Mouse (Mus musculus) retina, adult 2 months (tissue): Measurements from ENCODE around the gene Aldh9a1.
"Not testable (repeated sequence)": the region's sequence is repeated elsewhere in the genome, so short reads cannot be mapped to it uniquely, and the experiment has no call there.

Experiments
- DNase-seq: peaks from one replicate; pipeline ENCODE4 v3.0.0-alpha.2; 2012; ENCODE audit warnings: low read depth, low spot score

The Aldh9a1 gene

DNA sequence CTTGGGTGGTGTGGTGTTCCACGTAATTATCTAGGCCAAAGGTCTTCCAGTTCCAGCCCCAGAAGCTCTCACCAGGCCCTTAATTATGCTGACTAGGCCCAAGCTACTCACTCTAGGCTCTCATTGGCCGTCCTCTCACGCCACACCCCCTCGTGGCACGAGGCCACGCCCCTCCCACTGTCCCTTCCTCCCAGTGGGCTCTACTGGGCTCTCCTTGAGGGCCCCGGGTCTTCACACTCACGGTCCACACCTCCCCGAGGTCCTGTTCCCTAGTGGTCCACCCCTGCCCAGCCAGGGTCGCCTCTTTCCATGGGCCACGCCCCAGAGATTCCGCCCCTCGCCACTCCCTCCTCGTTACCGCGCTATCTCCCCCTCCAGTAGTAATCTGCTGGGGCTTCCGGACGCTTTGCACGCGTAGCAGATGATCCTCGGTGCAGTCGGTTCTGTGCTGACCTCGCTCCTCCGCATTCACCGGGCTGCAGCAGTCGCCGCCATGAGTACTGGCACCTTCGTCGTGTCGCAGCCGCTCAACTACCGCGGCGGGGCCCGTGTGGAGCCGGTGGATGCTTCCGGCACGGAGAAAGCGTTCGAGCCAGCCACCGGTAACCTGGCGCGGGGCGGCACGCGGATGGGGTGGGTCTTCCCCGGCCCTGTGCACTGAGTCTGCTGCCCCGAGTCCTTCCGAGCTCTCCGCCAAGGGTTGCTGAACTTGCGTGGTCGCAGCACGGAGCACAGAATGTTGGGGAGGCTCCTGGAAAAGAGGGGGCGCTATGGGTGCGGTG lies at the start of gene Aldh9a1:
Aldh9a1 (plus strand) TSS at position 177 of the 782 bp plus-strand sequence.
- peak; percentile 65 for DNase-seq

DNA sequence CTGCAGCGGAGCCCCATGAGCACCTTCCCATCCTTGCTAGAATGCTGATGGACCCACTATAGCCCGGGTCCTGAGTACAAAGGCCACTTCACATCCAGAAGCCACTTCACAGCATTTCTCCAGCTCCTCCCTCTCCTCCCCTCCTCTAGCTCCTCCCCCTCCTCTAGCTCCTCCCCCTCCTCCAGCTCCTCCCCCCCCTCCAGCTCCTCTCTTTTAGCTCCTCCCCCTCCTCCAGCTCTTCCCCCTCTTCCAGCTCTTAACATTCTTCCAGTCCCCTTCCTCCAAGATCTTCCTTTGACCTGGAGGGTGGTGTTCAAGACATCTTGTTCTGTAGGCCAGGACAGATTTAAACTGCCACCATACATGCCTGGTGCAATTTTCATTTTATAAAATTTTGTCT lies 49.7 kb upstream of the Aldh9a1 start:
- no peak for DNase-seq

- no peak for DNase-seq
Observed at GRCm38 (mm10) chr1:167305501-167306137, 44.2 kb upstream of the Aldh9a1 start.

DNA sequence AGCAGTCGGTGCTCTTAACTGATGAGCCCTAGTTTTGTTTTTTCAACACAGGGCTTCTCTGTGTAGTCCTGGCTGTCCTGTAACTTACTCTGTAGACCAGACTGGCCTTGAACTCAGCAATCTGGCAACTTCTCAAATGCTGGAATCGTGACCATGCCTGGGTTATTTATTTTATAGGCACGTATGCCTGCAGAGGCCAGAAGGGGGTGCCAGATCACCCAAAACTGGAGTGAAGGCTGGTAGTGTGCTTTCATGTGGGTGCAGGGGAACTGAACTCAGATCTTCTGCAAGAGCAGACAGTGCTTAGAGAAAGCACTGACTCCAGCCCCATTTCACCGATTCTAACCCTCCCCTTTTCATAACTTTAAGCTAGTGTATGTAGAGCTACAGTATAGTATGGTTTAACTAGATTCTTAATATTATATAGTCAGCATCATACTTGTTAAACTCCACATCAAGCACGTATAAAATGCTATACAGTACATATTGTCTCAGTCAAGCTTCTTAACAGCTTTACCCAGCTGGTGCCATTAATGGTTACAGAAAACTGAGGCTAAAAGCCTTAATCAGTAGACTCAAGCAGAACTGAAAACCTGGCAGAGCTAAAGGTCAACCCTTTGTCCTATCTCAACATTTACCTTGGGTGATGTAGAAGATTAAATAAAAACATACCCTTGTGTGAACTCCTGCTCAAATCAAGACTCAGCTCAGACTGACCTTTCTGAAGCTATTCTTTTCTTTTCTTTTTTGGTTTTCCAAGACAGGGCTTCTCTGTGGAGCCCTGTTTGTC lies 43.1 kb upstream of the Aldh9a1 start:
- no peak for DNase-seq

GRCm38 (mm10) chr1:167307674-167308073 lies 42.1 kb upstream of the Aldh9a1 start:
- no peak for DNase-seq

- DNase-seq: peak; percentile 92
Observed at GRCm38 (mm10) chr1:167308261-167309054, 41.3 kb upstream of the Aldh9a1 start, which contains the start of gene Tmco1. TSS of gene Tmco1 (plus strand) at chr1:167308378.

DNA sequence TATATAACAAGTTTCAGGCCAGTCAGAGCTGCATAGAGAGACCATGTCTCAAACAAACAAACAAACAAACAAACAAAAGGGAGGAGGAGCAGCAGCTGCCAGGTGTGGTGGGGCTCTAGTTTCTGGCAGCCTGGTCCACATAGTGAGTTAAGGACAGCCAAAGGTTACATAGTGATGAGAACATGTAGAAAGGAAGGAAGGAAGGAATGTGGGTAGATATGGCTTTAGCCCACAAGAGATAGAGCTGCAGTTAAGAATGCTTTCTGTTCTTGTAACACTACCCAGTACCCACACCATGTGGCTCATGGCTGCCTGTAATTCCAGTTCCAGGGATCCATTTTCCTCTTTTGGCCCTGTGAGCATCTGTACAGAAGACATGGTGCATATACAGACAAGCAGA lies 37.4 kb upstream of the Aldh9a1 start:
- no peak for DNase-seq

DNA sequence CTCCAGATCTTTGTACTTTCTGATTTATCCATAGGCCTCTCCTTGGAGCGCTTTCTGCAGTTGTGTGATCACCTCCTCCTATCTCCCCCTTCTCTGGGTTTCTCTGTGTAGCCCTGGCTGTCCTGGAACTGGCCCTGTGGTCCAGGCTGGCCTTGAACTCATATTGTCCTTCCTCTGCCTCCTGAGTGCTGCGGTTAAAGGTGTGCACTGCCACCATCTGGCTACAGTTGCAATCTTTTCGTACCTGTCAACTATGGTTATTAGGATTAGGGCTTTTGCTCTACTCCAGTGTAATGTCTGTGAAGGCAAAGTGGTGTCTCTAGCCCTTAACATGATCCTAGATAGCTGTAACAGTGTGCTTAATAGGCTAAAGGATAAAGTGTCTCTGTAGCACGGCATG lies 36.6 kb upstream of the Aldh9a1 start:
- no peak for DNase-seq

- no peak for DNase-seq
Observed at GRCm38 (mm10) chr1:167321691-167322090, 28.1 kb upstream of the Aldh9a1 start.

GRCm38 (mm10) chr1:167328776-167329175 lies 21.0 kb upstream of the Aldh9a1 start:
- DNase-seq: no peak

DNA sequence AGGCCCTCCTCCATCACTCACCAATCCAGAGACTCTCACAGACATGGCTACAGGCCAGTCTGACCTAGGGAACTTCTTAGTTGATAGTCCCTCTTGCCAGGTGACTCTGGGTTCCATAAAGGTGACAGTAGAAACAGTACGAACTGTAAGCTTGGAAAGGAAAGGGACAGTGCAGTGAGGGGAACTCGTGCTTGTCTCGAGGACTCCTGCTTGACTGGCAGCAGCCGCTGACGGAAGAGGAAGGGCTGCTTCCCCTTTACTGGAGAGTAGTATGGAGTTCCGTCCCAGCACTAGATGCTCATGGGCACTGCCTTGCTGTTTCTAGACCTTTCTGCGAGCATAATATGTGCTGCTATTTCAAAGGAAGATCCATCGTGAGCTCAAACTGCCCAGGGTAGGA lies 18.7 kb upstream of the Aldh9a1 start:
- no peak for DNase-seq

DNA sequence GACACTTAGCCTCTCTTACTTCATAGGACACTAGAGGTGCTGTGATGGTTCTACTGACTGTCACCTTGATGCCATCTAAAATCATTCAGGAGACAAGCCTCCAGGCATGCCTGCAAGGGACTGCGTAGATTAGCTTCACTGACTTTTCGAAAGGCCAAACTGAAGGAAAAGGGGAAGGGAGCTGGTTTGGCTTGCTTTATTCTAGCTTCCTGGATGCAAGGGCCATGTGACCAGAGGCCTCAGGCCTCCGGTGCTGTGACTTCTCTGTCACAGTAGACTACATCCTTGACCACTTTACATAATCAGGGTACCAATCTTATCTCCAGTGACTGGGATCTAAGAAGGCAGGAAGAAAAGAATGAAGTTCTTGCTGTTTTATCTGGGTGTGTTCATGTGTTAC lies 13.4 kb upstream of the Aldh9a1 start:
- DNase-seq: no peak

- peak; percentile 54 for DNase-seq
Observed at GRCm38 (mm10) chr1:167337463-167338095, 12.2 kb upstream of the Aldh9a1 start.

GRCm38 (mm10) chr1:167339177-167339781 lies 10.5 kb upstream of the Aldh9a1 start:
- DNase-seq: no peak

GRCm38 (mm10) chr1:167340111-167340787 lies 9.5 kb upstream of the Aldh9a1 start:
- no peak for DNase-seq

DNA sequence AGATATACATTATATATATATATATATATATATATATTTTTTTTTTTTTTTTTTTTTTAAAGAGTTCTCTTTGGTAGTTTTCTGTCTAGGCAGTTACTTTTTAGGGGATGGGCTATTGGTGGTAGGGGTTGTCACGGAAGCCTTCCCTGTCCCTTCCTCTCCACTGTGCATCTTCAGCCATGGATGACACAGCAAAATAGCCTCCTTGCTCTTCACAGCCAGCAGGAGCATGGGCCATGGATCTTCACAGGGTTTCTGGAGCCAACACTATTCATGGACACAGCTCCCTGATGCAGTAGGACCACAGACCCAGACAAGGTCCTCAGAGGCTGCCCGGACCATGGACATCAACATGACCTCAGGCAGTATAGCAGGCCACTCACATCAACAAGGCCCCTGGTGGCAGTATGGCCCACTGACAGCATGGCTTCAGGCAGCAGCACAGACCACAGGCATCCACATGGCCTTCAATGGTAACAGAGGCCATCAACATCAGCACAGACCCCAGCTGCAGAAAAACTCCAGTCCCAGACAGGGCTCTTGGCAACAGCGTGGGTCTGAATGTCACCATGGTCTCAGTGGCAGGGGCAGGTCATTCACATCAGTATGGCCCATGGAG lies 8.8 kb upstream of the Aldh9a1 start:
- DNase-seq: no peak

DNA sequence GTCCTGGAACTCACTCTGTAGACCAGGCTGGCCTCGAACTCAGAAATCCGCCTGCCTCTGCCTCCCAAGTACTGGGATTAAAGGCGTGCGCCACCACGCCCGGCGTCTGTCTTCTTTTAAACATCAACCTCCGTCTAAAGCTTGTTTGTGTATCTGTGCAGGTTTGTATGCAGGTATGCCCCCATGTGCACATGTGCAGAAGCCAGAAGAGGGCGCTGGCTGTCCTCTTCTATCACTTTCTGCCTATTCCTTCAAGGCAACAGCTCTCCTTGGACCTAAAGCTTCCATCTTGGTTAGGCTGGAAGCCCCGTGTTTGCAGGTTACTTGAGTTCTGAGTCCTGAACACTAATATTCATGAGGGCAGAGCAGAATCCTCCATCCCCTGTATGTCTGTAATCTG lies 7.0 kb upstream of the Aldh9a1 start:
- DNase-seq: no peak

- not testable (repeated sequence) for DNase-seq
Observed at GRCm38 (mm10) chr1:167345994-167346520, 3.7 kb upstream of the Aldh9a1 start.

DNA sequence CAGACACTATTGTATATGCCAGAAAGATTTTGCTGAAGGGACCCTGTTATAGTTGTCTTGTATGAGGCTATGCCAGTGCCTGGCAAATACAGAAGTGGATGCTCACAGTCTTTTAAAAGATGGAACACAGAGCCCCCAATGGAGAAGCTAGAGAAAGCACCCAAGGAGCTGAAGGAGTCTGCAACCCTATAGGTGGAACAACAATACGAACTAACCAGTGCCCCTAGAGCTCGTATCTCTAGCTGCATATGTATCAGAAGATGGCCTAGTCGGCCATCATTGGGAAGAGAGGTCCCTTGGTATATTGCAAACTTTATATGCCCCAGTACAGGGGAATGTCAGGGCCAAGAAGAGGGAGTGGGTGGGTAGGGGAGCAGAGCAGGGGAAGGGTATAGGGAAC lies 585 bp upstream of the Aldh9a1 start:
- DNase-seq: not testable (repeated sequence)
